Mouse (Mus musculus): ENCODE data around the gene Cd200. TPM values are rescaled to one million over a fixed set of nuclear protein-coding genes. Genes with fewer than 3 reads are reported as not detected.

Cd200 gene
- polyA plus RNA-seq, 1 experiment: 56.1 TPM

DNA sequence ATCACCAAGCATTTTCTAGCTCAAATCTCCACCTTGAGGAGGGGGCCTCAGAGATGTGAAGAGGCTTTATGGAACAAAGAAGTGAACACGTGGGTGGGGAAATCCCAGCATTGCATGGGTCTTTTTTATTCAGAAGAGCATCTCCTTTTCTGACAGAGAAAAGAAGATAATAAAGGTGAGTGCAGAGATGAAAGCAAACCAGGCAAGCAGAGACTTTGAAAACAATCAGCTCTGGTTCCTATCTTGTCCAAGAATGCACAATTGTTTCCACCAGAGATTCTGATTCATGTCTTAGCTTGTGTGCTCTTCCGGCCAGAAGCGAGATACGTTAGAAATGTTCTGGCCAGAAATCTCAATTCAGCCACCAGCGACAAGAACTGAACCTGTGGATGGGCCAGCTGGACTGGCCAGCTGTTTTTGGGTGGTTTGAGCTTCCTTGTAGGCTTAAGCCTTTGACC, 61.9 kb downstream of the Cd200 start:
- no peak for DNase-seq (ENCODE audit: low read depth in 1 of 2, low spot score in 2 of 2)
- peaks cover 2% of the 10 kb centered on the region for H3K4me1 ChIP-seq (ENCODE audit: control insufficient read depth, insufficient read depth, insufficient read length)
- 76% methylated on average over 5 of the region's 5 CpGs for WGBS
- H3K36me3 ChIP-seq (ENCODE audit: control insufficient read depth, insufficient read depth, low read length): no peaks in the 10 kb centered on the region
- no peaks in the 10 kb centered on the region for H3K27me3 ChIP-seq (ENCODE audit: control insufficient read depth, insufficient read depth, low read length)
- H3K27ac ChIP-seq (ENCODE audit: insufficient read depth, low read length): peak overlapping the region; percentile 10; the same call in 1 of the 2 replicates
- H3K4me3 ChIP-seq (ENCODE audit: extremely low read depth, insufficient read depth, insufficient read length): no peak overlapping the region
- TF ChIP-seq POLR2A (IDR thresholded peaks at IDR 0.05; ENCODE audit: low read depth, low read length): no peak
- no peak for TF ChIP-seq CTCF (IDR thresholded peaks at IDR 0.05; ENCODE audit: extremely low read depth, insufficient read depth, insufficient read length, insufficient replicate concordance)

GRCm38 (mm10) chr16:45346367-45346766, 62.5 kb downstream of the Cd200 start:
- Histone ChIP-seq H3K36me3 (ENCODE audit: control insufficient read depth, insufficient read depth, low read length) (no peaks in the 10 kb centered on the region), H3K27ac (ENCODE audit: insufficient read depth, low read length) (no peak overlapping the region), H3K4me3 (ENCODE audit: extremely low read depth, insufficient read depth, insufficient read length) (no peak overlapping the region), H3K27me3 (ENCODE audit: control insufficient read depth, insufficient read depth, low read length) (no peaks in the 10 kb centered on the region), H3K4me1 (ENCODE audit: control insufficient read depth, insufficient read depth, insufficient read length) (peaks cover 2% of the 10 kb centered on the region)
- DNase-seq (ENCODE audit: low read depth in 1 of 2, low spot score in 2 of 2): no peak
- 82% methylated on average over 2 of the region's 2 CpGs for WGBS
- TF ChIP-seq POLR2A (IDR thresholded peaks at IDR 0.05; ENCODE audit: low read depth, low read length) (no peak), CTCF (IDR thresholded peaks at IDR 0.05; ENCODE audit: extremely low read depth, insufficient read depth, insufficient read length, insufficient replicate concordance) (no peak)

GRCm38 (mm10) chr16:45344879-45345278, 64.0 kb downstream of the Cd200 start:
- Histone ChIP-seq H3K27ac (ENCODE audit: insufficient read depth, low read length) (no peak overlapping the region), H3K4me3 (ENCODE audit: extremely low read depth, insufficient read depth, insufficient read length) (no peak overlapping the region), H3K4me1 (ENCODE audit: control insufficient read depth, insufficient read depth, insufficient read length) (peaks cover 2% of the 10 kb centered on the region), H3K27me3 (ENCODE audit: control insufficient read depth, insufficient read depth, low read length) (no peaks in the 10 kb centered on the region), H3K36me3 (ENCODE audit: control insufficient read depth, insufficient read depth, low read length) (no peaks in the 10 kb centered on the region)
- TF ChIP-seq CTCF (IDR thresholded peaks at IDR 0.05; ENCODE audit: extremely low read depth, insufficient read depth, insufficient read length, insufficient replicate concordance): no peak
- no peak for TF ChIP-seq POLR2A (IDR thresholded peaks at IDR 0.05; ENCODE audit: low read depth, low read length)
- 66% methylated on average over 2 of the region's 2 CpGs for WGBS
- DNase-seq (ENCODE audit: low read depth in 1 of 2, low spot score in 2 of 2): no peak

- Histone ChIP-seq H3K27ac (ENCODE audit: insufficient read depth, low read length) (no peak overlapping the region), H3K36me3 (ENCODE audit: control insufficient read depth, insufficient read depth, low read length) (no peaks in the 10 kb centered on the region), H3K4me1 (ENCODE audit: control insufficient read depth, insufficient read depth, insufficient read length) (peaks cover 2% of the 10 kb centered on the region; the same call in 1 of the 2 replicates), H3K27me3 (ENCODE audit: control insufficient read depth, insufficient read depth, low read length) (no peaks in the 10 kb centered on the region), H3K4me3 (ENCODE audit: extremely low read depth, insufficient read depth, insufficient read length) (no peak overlapping the region)
- WGBS: 82% methylated on average over 1 of the region's 1 CpGs
- DNase-seq (ENCODE audit: low read depth in 1 of 2, low spot score in 2 of 2): no peak
- TF ChIP-seq POLR2A (IDR thresholded peaks at IDR 0.05; ENCODE audit: low read depth, low read length) (no peak), CTCF (IDR thresholded peaks at IDR 0.05; ENCODE audit: extremely low read depth, insufficient read depth, insufficient read length, insufficient replicate concordance) (no peak)
Measured at GRCm38 (mm10) chr16:45336478-45336877, 72.4 kb downstream of the Cd200 start.

GRCm38 (mm10) chr16:45334891-45335290, 74.0 kb downstream of the Cd200 start:
- 77% methylated on average over 5 of the region's 5 CpGs for WGBS
- Histone ChIP-seq H3K36me3 (ENCODE audit: control insufficient read depth, insufficient read depth, low read length) (no peaks in the 10 kb centered on the region), H3K27me3 (ENCODE audit: control insufficient read depth, insufficient read depth, low read length) (no peaks in the 10 kb centered on the region), H3K4me3 (ENCODE audit: extremely low read depth, insufficient read depth, insufficient read length) (no peak overlapping the region), H3K4me1 (ENCODE audit: control insufficient read depth, insufficient read depth, insufficient read length) (peaks cover 9% of the 10 kb centered on the region), H3K27ac (ENCODE audit: insufficient read depth, low read length) (no peak overlapping the region)
- no peak for TF ChIP-seq CTCF (IDR thresholded peaks at IDR 0.05; ENCODE audit: extremely low read depth, insufficient read depth, insufficient read length, insufficient replicate concordance)
- no peak for TF ChIP-seq POLR2A (IDR thresholded peaks at IDR 0.05; ENCODE audit: low read depth, low read length)
- DNase-seq (ENCODE audit: low read depth in 1 of 2, low spot score in 2 of 2): no peak

DNA sequence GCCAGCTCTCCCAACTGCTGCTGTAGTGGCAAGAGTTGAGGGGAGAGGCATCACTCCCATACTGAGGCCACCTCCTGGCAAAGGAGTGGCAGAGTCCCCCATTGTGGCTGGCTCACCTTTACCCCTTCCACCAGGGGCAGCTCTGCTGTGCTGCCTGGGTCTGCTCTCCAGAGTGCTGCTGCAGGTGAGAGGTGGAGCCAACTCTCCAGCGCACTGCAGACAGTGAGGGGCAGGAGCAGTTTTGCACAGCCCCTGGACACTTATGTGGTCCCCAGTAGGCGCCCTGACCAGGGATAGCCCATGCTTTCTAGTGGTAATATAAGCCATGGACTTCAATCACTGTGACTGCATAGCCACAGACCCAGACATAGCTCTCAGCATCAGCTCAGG, 74.5 kb downstream of the Cd200 start:
- H3K36me3 ChIP-seq (ENCODE audit: control insufficient read depth, insufficient read depth, low read length): no peaks in the 10 kb centered on the region
- H3K27ac ChIP-seq (ENCODE audit: insufficient read depth, low read length): no peak overlapping the region
- TF ChIP-seq POLR2A (IDR thresholded peaks at IDR 0.05; ENCODE audit: low read depth, low read length) (no peak), CTCF (IDR thresholded peaks at IDR 0.05; ENCODE audit: extremely low read depth, insufficient read depth, insufficient read length, insufficient replicate concordance) (no peak)
- 91% methylated on average over 2 of the region's 2 CpGs for WGBS
- H3K4me3 ChIP-seq (ENCODE audit: extremely low read depth, insufficient read depth, insufficient read length): no peak overlapping the region
- H3K4me1 ChIP-seq (ENCODE audit: control insufficient read depth, insufficient read depth, insufficient read length): peaks cover 9% of the 10 kb centered on the region
- H3K27me3 ChIP-seq (ENCODE audit: control insufficient read depth, insufficient read depth, low read length): no peaks in the 10 kb centered on the region
- no peak for DNase-seq (ENCODE audit: low read depth in 1 of 2, low spot score in 2 of 2)

- WGBS: 90% methylated on average over 8 of the region's 8 CpGs
Measured at GRCm38 (mm10) chr16:45333678-45334375, 75.0 kb downstream of the Cd200 start.

More at GRCm38 (mm10) chr16:45333678-45334375, 75.0 kb downstream of the Cd200 start:
- Histone ChIP-seq H3K4me1 (ENCODE audit: control insufficient read depth, insufficient read depth, insufficient read length) (peaks cover 9% of the 10 kb centered on the region), H3K4me3 (ENCODE audit: extremely low read depth, insufficient read depth, insufficient read length) (no peak overlapping the region), H3K36me3 (ENCODE audit: control insufficient read depth, insufficient read depth, low read length) (no peaks in the 10 kb centered on the region), H3K27ac (ENCODE audit: insufficient read depth, low read length) (no peak overlapping the region), H3K27me3 (ENCODE audit: control insufficient read depth, insufficient read depth, low read length) (no peaks in the 10 kb centered on the region)
- TF ChIP-seq CTCF (IDR thresholded peaks at IDR 0.05; ENCODE audit: extremely low read depth, insufficient read depth, insufficient read length, insufficient replicate concordance) (no peak), POLR2A (IDR thresholded peaks at IDR 0.05; ENCODE audit: low read depth, low read length) (no peak)
- DNase-seq (ENCODE audit: low read depth in 1 of 2, low spot score in 2 of 2): no peak

Data from spleen, adult 2 months (tissue).